Mouse (Mus musculus): ENCODE measurements at regions not wholly inside any gene's neighbourhood (a gene's known extent, or its start where the extent isn't known, plus 50 kb on each side); places are given as distances from the start of the nearest gene placed in this dataset.

GRCm38 (mm10) chr1:154255971-154256370 is 55.0 kb downstream of the Zfp648 start:
- DNase-seq: no peak

DNA sequence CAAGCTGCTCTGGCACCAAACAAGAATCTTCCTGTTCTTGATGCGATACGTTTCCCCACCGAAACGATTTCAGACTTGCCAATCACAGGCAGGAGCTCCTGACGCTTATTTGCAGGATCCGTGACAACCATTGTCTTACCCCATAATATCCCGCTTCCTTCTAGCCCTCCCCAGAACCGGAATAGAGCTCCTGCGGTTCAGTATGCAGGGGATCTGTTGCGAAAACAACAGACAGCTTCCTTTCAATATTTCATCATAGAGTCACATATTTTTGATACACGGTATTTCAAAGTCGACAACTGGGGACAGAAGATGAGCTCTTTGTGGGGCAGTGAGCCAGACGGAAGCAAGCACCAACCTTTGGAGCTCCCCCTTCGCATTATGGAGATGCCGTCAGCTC is 55.8 kb downstream of the Zfp648 start:
- peak; percentile 16 for DNase-seq

DNA sequence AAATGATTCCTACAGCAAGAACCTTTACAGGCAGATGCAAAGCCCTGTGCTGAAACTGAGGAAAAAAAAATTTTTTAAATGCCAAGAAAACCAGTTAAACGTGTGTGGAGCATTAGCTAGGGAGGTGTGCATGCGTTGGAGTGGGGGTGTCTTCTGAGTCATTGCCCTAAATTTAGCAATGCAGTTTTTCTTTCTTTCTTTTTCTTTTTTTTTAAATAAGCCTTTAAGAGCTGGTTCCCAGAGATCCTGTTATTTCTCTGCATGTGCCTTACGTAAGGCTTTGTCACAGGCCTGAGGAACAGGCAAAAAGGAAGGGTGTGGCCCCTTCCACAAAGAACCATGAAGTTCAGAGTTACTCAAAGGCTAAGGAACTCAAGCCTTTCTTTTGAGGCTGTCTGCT is 57.5 kb downstream of the Zfp648 start:
- no peak for DNase-seq

- DNase-seq: no peak
These were observed 59.4 kb downstream of the Zfp648 start for GRCm38 (mm10) chr1:154260393-154260792.

DNA sequence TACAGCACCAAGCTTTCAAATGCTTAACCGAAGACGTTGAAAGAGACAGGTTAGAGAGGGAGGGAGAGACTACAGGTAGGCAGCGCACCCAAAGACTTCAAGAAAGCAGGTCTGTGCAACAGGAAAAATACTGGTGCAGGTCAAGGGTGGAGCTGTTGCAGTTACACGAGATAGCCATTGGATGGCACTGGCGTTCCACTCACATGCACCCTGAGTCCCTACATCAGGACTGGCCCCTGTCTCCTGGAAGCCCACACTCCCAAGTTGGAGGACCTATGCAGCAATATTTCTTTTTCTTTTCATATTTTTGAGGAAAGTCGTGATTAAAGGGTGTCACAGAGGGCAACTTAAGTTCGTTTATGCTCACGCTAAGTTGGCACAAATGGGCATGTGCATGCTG is 80.5 kb downstream of the Zfp648 start:
- DNase-seq: peak; percentile 49

DNA sequence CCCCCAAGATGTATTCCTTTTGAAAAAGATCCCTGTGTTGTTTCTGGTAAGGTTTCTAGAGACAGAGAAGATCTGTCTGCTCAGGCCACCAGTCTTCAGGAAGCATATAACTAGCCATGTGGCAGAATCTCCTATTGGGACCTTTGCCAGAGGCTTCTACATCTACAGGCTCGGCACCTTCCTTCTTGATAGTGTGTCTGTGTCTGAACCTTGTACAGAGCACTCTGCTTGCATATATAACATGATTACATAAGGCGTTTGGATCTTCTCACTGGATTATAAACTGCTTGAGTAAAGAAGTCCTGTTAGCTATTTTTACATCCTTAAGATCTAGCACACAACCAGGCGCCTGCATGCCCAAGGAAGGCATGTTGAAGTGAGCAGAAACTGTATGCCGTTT is 85.1 kb downstream of the Zfp648 start:
- no peak for DNase-seq

- DNase-seq: no peak
These were observed 91.7 kb downstream of the Zfp648 start for GRCm38 (mm10) chr1:154292729-154293128.

GRCm38 (mm10) chr1:154296080-154296479 is 95.1 kb downstream of the Zfp648 start:
- no peak for DNase-seq

DNA sequence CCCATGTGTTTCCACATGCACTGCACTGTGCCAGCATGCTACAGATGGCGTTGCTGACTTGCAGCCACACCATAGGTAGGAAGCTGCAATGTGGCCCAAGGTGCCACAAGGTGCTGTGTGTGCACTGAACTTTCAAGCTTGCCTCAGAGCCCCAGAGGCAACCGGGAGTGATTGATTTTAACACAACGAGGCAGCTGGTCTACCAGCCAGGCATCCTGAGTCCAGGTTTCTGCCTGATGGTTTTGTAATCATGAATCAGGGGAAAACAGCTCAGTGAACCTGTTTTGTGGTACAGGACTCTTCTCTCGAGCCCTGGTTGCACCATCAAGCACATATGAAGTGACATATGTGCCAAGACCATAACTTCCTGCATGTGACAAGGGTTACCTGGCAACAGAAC is 98.9 kb downstream of the Zfp648 start:
- DNase-seq: no peak

DNA sequence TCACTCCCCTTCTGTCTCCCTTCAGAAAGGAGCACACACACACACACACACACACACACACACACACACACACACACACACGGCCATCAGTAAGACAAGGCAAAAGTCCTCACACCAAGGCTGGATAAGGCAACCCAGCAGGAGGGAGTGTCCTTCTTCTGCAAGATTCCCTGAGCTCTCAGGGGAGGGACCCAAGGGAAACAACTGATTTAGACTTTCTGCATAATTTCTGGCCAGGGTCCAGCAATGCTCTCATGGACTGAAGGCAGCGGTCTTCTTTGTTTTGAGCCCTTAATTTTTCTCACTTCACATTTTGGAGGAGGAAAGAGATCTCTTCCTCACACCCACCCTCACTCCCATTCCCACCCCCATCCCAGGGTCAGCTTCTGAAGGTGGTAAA is 108.7 kb downstream of the Zfp648 start:
- peak; percentile 24 for DNase-seq
